Mouse (Mus musculus) midbrain, embryonic 13.5 days (tissue): Measurements from ENCODE around the gene Sptan1. TPM values are rescaled to one million over a fixed set of nuclear protein-coding genes. Genes with fewer than 3 reads are reported as not detected.

Experiments
- ATAC-seq: fragments of 200-750 bp; cut with Nextera tagmentation; 2 replicates; pipeline ENCODE4 v1.8.0; 2017; ENCODE audit warnings: mild to moderate bottlenecking, moderate TSS enrichment, moderate library complexity
- H3K27ac ChIP-seq: fragments of 300-500 bp; sonication (generic); 2 replicates; pipeline ENCODE4 v1.5.1; 2015; ENCODE audit warnings: inconsistent platforms, mild to moderate bottlenecking, moderate library complexity
- H3K27me3 ChIP-seq: fragments of 300-500 bp; sonication (generic); 2 replicates; pipeline ENCODE4 v1.6.1; 2015; ENCODE audit warnings: mild to moderate bottlenecking, inconsistent platforms
- H3K36me3 ChIP-seq: fragments of 300-500 bp; sonication (generic); 2 replicates; pipeline ENCODE4 v1.6.1; 2015; ENCODE audit warnings: mild to moderate bottlenecking, inconsistent platforms
- H3K4me1 ChIP-seq: fragments of 300-500 bp; sonication (generic); replicated peaks from 2 replicates; pipeline ENCODE4 v1.6.1; 2015; ENCODE audit warnings: inconsistent platforms
- H3K4me2 ChIP-seq: fragments of 300-500 bp; sonication (generic); replicated peaks from 2 replicates; pipeline ENCODE4 v1.6.1; 2015; ENCODE audit warnings: moderate library complexity, mild to moderate bottlenecking, inconsistent platforms
- H3K4me3 ChIP-seq: fragments of 300-500 bp; sonication (generic); replicated peaks from 2 replicates; pipeline ENCODE4 v1.5.1; 2015; ENCODE audit warnings: mild to moderate bottlenecking, inconsistent platforms
- H3K9ac ChIP-seq: fragments of 300-500 bp; sonication (generic); replicated peaks from 2 replicates; pipeline ENCODE4 v1.6.1; 2015; ENCODE audit warnings: mild to moderate bottlenecking, inconsistent platforms
- H3K9me3 ChIP-seq: fragments of 300-500 bp; sonication (generic); 2 replicates; pipeline ENCODE4 v1.6.1; 2016; ENCODE audit warnings: mild to moderate bottlenecking, inconsistent platforms
- WGBS: fragments of 180-500 bp; shearing (Covaris S2); methylation state at CpG from one replicate; pipeline ENCODE4 v1.1.7; 2015; 5-methylcytosine and 5-hydroxymethylcytosine counted together
- polyA plus RNA-seq: library from polyadenylated mRNA; unstranded; fragments of >200 nt; fragmentation: Nextera tagmentation; extraction: Ambion mirVana; gene quantifications from 2 replicates; pipeline ENCODE4 v1.2.1, GENCODE M21; 2015

Sptan1 gene
- polyA plus RNA-seq, 1 experiment from 2014 or later = 185 TPM

- Histone ChIP-seq H3K36me3 (peaks cover 3% of the 10 kb centered on the region), H3K9me3 (no peaks in the 10 kb centered on the region), H3K4me2 (peak overlapping the region; percentile 72), H3K27ac (no peak overlapping the region), H3K9ac (no peak overlapping the region), H3K4me1 (peaks cover 48% of the 10 kb centered on the region), H3K27me3 (no peaks in the 10 kb centered on the region), H3K4me3 (peak overlapping the region; percentile 48)
- ATAC-seq = no peak
- 7% methylated on average over 3 of the region's 3 CpGs for WGBS
Measured at GRCm38 (mm10) chr2:30063791-30064190, 98.4 kb downstream of the Sptan1 start.

GRCm38 (mm10) chr2:30064298-30064697, 98.9 kb downstream of the Sptan1 start:
- peak overlapping the region; percentile 72 for H3K4me2 ChIP-seq
- no peak for ATAC-seq
- peak overlapping the region; percentile 48; the same call in 1 of the 2 replicates for H3K4me3 ChIP-seq
- H3K4me1 ChIP-seq = peaks cover 51% of the 10 kb centered on the region
- H3K9me3 ChIP-seq = no peaks in the 10 kb centered on the region
- WGBS = 41% methylated on average over 3 of the region's 3 CpGs
- no peaks in the 10 kb centered on the region for H3K27me3 ChIP-seq
- no peak overlapping the region for H3K27ac ChIP-seq
- peaks cover 8% of the 10 kb centered on the region for H3K36me3 ChIP-seq
- H3K9ac ChIP-seq = no peak overlapping the region

GRCm38 (mm10) chr2:30066046-30066901, 100.9 kb downstream of the Sptan1 start:
- H3K4me3 ChIP-seq = peak overlapping the region; percentile 99
- H3K36me3 ChIP-seq = peaks cover 23% of the 10 kb centered on the region
- peak overlapping the region; percentile 100 for H3K27ac ChIP-seq
- ATAC-seq = peak; percentile 95
- H3K27me3 ChIP-seq = no peaks in the 10 kb centered on the region
- H3K9me3 ChIP-seq = no peaks in the 10 kb centered on the region
- peak overlapping the region; percentile 59 for H3K4me2 ChIP-seq
- peaks cover 51% of the 10 kb centered on the region for H3K4me1 ChIP-seq
- peak overlapping the region; percentile 99 for H3K9ac ChIP-seq
- under 1% methylated on average over 38 of the region's 101 CpGs for WGBS

DNA sequence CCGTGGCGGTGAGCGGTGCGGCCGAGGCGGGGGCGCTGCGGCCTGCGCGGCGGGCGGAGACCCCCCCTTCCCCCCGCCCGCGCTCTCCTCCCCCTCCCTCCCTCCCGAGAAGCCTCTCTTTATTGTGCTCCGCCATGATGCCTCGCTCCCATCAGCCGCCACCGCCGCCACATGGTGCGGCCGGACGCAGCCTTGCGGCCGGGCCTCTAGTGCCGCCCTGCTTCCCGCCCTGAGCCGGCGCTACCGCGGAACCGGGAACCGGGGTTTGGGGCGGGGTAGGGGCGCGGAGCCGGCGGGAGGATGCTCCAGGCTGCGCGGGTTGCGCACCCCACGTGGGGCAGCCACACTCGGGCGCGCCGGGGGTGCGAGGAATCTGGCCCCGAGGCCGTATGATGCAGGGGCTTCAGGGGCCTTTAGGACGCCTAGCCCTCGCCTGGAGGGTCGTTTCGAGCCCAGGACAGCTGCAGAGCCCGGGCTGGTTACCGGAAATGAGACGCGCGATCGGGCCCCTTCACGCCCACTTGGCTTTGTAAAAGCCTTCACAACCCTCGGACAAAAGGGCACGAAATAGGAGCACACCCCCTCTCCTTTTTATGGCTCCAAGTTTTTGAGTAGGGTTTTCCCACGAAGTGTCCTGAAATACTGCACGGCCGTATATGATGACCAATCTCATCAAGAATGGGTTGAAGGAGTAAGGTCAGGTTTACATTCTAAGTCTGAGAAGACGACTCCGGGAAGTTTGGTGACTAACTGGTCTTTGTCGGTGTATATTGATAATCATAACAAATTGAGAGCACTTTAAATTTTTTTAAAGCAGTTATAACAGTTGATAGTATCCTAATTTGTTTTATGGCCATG, 101.9 kb downstream of the Sptan1 start:
- ATAC-seq = peak; percentile 53
- H3K9ac ChIP-seq = peak overlapping the region; percentile 99
- WGBS = under 1% methylated on average over 44 of the region's 69 CpGs
- peaks cover 26% of the 10 kb centered on the region for H3K36me3 ChIP-seq
- peak overlapping the region; percentile 100 for H3K27ac ChIP-seq
- H3K4me3 ChIP-seq = peak overlapping the region; percentile 99
- H3K4me2 ChIP-seq = peak overlapping the region; percentile 59
- H3K4me1 ChIP-seq = peaks cover 41% of the 10 kb centered on the region
- no peaks in the 10 kb centered on the region for H3K9me3 ChIP-seq
- no peaks in the 10 kb centered on the region for H3K27me3 ChIP-seq

GRCm38 (mm10) chr2:30067962-30068361, 102.6 kb downstream of the Sptan1 start:
- H3K36me3 ChIP-seq = peaks cover 33% of the 10 kb centered on the region
- H3K27ac ChIP-seq = no peak overlapping the region
- peak overlapping the region; percentile 99 for H3K9ac ChIP-seq
- no peaks in the 10 kb centered on the region for H3K27me3 ChIP-seq
- peak overlapping the region; percentile 59 for H3K4me2 ChIP-seq
- 29% methylated on average over 7 of the region's 7 CpGs for WGBS
- H3K4me3 ChIP-seq = peak overlapping the region; percentile 99
- H3K4me1 ChIP-seq = peaks cover 35% of the 10 kb centered on the region
- no peak for ATAC-seq
- no peaks in the 10 kb centered on the region for H3K9me3 ChIP-seq

- 78% methylated on average over 7 of the region's 7 CpGs for WGBS
- no peak overlapping the region for H3K4me2 ChIP-seq
Measured at GRCm38 (mm10) chr2:30072875-30073274, 107.5 kb downstream of the Sptan1 start.

DNA sequence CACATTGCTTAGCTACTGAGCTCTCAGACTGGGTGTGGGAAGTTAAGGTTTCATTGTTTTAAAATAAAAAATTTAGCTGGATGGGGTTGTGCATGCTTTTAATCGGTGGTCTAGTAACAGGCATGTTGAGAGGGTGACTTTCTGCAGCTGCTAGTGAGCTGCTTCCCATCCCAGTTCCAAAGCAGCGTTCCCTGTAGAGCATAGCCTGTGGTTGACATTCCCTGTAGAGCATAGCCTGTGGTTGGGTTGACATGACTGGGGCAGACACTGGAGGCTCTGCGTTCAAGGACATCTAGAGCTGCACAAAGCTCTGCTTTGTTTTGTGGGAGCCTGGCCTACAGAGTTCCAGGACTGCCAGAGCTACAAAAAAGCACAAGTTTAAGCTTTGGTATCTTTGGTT, 107.9 kb downstream of the Sptan1 start:
- 76% methylated on average over 3 of the region's 3 CpGs for WGBS
- no peaks in the 10 kb centered on the region for H3K27me3 ChIP-seq
- no peak overlapping the region for H3K4me3 ChIP-seq
- H3K27ac ChIP-seq = no peak overlapping the region
- H3K4me2 ChIP-seq = no peak overlapping the region
- H3K9me3 ChIP-seq = no peaks in the 10 kb centered on the region
- no peak for ATAC-seq
- H3K36me3 ChIP-seq = peaks cover 42% of the 10 kb centered on the region
- no peak overlapping the region for H3K9ac ChIP-seq
- peaks cover 22% of the 10 kb centered on the region for H3K4me1 ChIP-seq

More at GRCm38 (mm10) chr2:30072875-30073274, 107.5 kb downstream of the Sptan1 start:
- Histone ChIP-seq H3K9ac (no peak overlapping the region), H3K27me3 (no peaks in the 10 kb centered on the region), H3K4me3 (no peak overlapping the region), H3K27ac (no peak overlapping the region), H3K36me3 (peaks cover 42% of the 10 kb centered on the region), H3K4me1 (peaks cover 22% of the 10 kb centered on the region), H3K9me3 (no peaks in the 10 kb centered on the region)
- no peak for ATAC-seq

DNA sequence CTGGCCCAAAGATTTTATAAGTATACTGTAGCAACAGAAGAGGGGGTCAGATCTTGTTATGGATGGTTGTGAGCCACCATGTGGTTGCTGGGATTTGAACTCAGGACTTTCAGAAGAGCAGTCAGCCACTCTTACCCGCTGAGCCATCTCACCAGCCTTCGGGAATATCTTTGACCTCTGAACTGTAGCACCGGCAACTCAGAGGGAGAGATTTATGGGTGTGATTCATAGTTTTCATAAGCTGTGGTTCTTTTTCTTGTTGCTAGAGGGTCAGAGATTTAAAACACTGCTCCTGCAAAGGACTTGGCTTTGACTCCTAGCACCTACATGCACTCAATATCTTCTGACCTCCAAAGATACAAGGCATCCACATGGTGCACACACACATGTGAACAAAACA, 110.3 kb downstream of the Sptan1 start:
- Histone ChIP-seq H3K4me3 (no peak overlapping the region), H3K4me2 (no peak overlapping the region), H3K9me3 (no peaks in the 10 kb centered on the region), H3K4me1 (peaks cover 17% of the 10 kb centered on the region), H3K36me3 (peaks cover 20% of the 10 kb centered on the region), H3K27ac (no peak overlapping the region), H3K27me3 (no peaks in the 10 kb centered on the region), H3K9ac (no peak overlapping the region)
- no peak for ATAC-seq
- WGBS = 84% methylated on average over 3 of the region's 3 CpGs

- Histone ChIP-seq H3K4me2 (no peak overlapping the region), H3K27me3 (no peaks in the 10 kb centered on the region), H3K9ac (no peak overlapping the region), H3K9me3 (no peaks in the 10 kb centered on the region), H3K4me1 (peaks cover 17% of the 10 kb centered on the region), H3K4me3 (no peak overlapping the region), H3K36me3 (peaks cover 19% of the 10 kb centered on the region), H3K27ac (no peak overlapping the region)
- no peak for ATAC-seq
- WGBS = 94% methylated on average over 9 of the region's 9 CpGs
Measured at GRCm38 (mm10) chr2:30076439-30076838, 111.1 kb downstream of the Sptan1 start.

- H3K4me3 ChIP-seq = no peak overlapping the region
- no peaks in the 10 kb centered on the region for H3K9me3 ChIP-seq
- no peak overlapping the region for H3K27ac ChIP-seq
- no peak overlapping the region; the same call in 1 of the 2 replicates for H3K9ac ChIP-seq
- peak; percentile 32 for ATAC-seq
- peaks cover 17% of the 10 kb centered on the region for H3K4me1 ChIP-seq
- H3K27me3 ChIP-seq = no peaks in the 10 kb centered on the region
- H3K36me3 ChIP-seq = peaks cover 17% of the 10 kb centered on the region
- WGBS = 75% methylated on average over 6 of the region's 6 CpGs
- H3K4me2 ChIP-seq = peak overlapping the region; percentile 91
Measured at GRCm38 (mm10) chr2:30076959-30077358, 111.6 kb downstream of the Sptan1 start.

DNA sequence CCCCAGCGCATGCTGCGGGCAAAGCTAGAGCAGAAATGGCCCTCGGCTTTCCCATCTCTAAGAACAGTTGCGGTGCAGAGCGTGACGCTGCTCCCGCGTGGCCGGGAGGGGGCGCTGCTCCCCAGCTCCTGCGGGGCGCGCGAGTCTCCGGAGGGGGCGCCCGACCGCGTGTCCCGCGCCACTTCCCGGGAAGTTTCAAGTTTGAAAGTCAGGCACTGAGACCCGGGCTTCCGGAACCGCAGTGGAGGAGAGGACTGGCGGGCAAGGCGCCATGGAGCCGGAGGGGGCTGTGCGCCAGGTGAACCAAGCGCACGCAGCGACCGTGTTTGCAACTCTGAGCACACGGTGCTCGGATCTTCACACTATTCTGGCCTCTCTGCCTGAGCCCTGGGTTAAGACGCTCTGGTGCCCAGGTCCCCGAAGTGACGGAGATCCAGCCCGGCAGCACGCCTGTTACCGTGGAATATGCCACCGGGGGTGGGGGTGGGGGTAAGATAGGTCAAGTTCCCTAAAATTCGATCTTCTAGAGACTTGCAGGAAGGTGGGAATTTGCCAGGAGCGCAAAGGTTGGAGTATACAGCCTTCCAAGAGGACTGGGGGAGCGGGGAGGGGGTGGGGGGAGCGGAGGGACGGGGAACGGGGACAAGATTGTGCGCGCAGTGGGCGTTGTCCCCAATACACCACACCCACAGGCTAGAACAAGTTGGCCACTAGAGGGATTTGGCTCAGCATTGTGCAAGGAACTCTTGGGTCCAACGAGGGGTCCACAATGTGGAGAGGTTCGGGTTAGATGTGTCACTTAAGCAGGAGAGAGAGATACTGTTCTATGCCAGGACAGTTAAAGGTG, 112.4 kb downstream of the Sptan1 start, which contains the start of gene Pkn3:
Pkn3 (plus strand) TSS at position 183 of the 847 bp plus-strand sequence.
- H3K9ac ChIP-seq = peak within 1 kb of the TSS; percentile 49; the same call in 1 of the 2 replicates
- peaks cover 11% of the 10 kb centered on the region for H3K36me3 ChIP-seq
- H3K4me2 ChIP-seq = peak within 1 kb of the TSS; percentile 91
- H3K9me3 ChIP-seq = no peaks in the 10 kb centered on the region
- H3K27me3 ChIP-seq = no peaks in the 10 kb centered on the region
- ATAC-seq = peak; percentile 82
- peak within 1 kb of the TSS; percentile 46 for H3K4me3 ChIP-seq
- H3K27ac ChIP-seq = peak within 1 kb of the TSS; percentile 39; the same call in 1 of the 2 replicates
- peaks cover 17% of the 10 kb centered on the region for H3K4me1 ChIP-seq
- WGBS = under 1% methylated on average over 53 of the region's 53 CpGs
